Mouse (Mus musculus) E14TG2a.4 (cell line): Measurements from ENCODE around the gene Gm10024.

Experiments
- CTCF ChIP-seq: conservative IDR thresholded peaks from 2 replicates; pipeline ENCODE4 v1.5.1; 2014; ENCODE audit warnings: low read length
- NANOG ChIP-seq: IDR thresholded peaks from 2 replicates; pipeline ENCODE4 v1.6.1; 2014; ENCODE audit warnings: borderline replicate concordance, low read length, mixed read lengths
- POU5F1 ChIP-seq: IDR thresholded peaks from 2 replicates; pipeline ENCODE4 v1.6.1; 2014; ENCODE audit warnings: low read length, borderline replicate concordance

- TF ChIP-seq CTCF (no peak), POU5F1 (no peak), NANOG (no peak)
These were observed 14.1 kb upstream of the Gm10024 start, which contains the start of gene Gm9508 for GRCm38 (mm10) chr10:77697133-77697532.
